Mouse (Mus musculus) testis, adult 2 months (tissue): ENCODE measurements around the gene Pam16.

Experiments used
- CTCF ChIP-seq: fragments of 200-500 bp; IDR thresholded peaks from 2 replicates; pipeline ENCODE4 v1.5.1; 2012; ENCODE audit warnings: low read depth, mild to moderate bottlenecking, inconsistent platforms, low read length, moderate library complexity; ENCODE audit not compliant: control insufficient read depth, insufficient read depth, insufficient replicate concordance
- POLR2A ChIP-seq: fragments of 200-500 bp; IDR thresholded peaks from 2 replicates; pipeline ENCODE4 v1.6.1; 2012; ENCODE audit warnings: low read depth, mild to moderate bottlenecking, inconsistent platforms, low read length, moderate library complexity; ENCODE audit not compliant: control insufficient read depth

DNA sequence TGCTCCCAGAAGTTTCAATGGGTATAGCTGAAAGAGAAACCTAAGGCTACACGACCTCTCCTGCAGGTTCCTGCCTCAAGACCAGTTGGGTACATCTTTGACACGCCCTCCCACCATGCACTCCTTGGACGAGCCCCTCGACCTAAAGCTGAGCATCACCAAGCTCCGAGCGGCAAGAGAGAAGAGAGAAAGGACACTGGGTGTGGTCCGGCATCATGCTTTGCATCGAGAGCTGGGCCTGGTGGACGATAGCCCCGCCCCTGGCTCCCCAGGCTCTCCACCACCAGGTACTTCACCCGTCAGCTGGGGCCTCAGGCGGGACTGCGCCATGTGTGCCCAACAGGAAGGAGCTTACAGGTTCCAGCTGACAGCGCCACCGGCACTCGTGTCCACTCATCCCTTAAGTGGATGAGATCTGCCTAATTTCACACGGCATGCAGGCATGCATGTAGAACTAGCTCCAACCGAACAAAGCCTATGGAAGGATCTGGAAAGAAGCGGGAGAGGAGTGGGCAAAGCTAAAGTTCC is 16.2 kb downstream of the Pam16 start:
- TF ChIP-seq POLR2A, result no peak
- no peak for TF ChIP-seq CTCF
